Mouse (Mus musculus) neutrophil, adult 59 days (primary cell): Measurements from ENCODE around the gene Vipr1. TPM values are rescaled to one million over a fixed set of nuclear protein-coding genes. Genes with fewer than 3 reads are reported as not detected.

ENCODE experiments used
- total RNA-seq, 2 experiments: library from RNA; stranded (reverse); gene quantifications; 1 replicate in 1 of 2; 2 replicates in 1 of 2; pipeline ENCODE4 v1.2.4; 2023

The Vipr1 gene
- 1 to 10 TPM in 1 of 2 experiments, under 1 TPM in 1; 0.33 to 1.7 TPM for total RNA-seq

DNA sequence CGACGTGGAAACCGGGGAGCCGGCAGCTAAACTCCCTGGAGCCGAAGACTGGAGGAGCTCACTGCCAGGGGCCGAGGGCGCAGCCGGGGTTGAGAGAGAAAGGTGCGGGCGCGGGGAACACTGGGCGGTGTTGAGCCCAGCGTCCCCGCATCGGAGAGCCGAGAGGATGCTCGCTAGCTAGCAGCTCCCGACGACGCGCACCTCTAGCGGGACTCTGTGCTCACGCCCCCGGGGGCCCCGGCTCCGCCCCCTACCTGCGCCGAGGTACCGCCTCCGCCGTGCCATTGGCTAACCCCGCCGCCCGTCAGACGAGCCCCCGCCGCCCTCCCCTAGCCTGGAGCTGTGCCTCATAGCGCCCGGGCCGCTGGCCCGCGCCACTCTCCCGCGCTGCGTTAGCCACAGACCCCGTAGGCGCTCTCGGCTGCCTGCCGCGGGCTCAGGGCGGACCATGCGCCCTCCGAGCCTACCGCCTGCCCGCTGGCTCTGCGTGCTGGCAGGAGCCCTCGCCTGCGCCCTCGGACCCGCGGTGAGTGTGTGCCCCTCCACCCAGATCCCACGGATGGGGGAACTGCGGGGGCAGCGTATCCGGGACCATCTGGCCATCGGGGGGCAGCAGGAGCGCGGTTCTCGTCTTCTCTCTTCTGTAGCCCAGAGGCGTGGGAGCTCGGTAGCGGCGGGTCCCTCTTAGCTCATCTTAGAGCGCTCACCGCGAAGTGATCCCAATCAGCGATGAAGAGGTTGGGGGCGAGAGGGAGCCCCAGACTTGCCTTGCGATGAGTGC is at the start of gene Vipr1:
TSS of gene Vipr1 (plus strand) at position 316 of the 781 bp plus-strand sequence.

DNA sequence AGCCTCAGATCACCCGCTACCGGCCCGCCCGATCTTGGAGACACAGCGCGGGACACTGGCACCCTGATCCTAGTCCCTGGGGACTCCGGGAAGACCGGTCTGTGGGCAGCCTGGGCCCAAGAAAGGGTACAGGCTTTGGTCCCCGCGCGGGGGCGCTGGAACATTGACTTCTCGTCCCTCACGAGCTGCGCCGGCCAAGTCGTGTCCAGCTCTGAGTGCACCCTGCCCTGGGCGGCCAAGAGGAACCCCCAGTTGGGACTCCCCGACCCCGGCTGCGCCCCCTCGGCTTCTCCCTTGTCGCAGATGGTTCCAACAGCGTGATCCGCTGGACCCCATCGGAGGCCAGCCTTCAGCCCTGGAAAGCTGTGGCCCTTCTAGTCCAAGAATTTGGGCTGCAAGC is 515 bp upstream of the Vipr1 start, which contains the start of gene Lyzl4:
TSS of gene Lyzl4 (minus strand) at position 96 of the 400 bp plus-strand sequence.

DNA sequence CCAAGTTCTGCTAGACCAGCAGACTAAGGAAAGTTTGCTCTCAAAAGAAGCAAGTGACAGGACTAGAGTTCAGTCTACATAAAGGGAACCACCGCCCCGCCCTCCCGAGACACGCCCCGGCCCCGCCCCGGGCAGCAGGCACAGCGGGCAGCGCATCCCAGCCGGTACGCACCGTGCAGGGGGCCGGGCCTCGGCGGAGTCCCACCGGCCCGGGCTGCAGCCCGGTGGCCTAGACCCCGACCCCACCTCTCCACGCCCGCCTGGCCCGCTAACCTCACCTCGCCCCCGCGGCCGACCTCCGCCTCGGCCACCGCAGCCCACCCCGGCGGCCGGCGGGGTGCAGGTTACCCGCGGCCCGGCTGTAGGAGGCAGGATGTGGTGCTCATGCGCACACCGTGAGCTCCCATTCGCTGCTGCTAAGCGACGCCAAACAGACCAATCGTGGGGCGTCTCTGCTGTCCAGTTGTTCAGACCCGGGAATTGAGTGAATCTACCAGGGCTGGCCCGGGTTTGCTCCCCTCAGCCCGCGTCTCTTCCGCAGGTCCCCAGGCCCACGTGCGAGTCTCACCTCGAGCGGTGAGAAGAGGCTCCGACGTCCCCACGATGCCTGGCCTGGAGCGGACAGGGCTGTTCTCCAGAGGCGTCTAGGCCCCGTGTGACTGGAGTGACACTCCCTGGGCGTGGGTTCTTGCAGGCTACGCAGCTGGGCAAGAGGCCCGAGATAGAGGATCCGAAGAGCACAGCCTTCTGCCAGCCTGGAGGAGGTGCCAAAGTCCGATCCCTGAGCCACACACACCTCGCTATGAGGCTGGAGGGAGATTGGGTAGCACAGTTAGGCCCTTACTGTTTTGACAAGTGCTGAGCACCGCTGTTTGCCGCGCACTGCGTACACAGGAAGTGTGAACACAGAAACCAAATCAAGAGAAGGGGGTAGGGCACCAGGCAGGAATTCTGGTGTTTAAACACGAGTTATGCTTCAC is 62.4 kb downstream of the Vipr1 start, which contains the start of gene Sec22c:
TSS of gene Sec22c (minus strand) at position 845 of the 980 bp plus-strand sequence.

DNA sequence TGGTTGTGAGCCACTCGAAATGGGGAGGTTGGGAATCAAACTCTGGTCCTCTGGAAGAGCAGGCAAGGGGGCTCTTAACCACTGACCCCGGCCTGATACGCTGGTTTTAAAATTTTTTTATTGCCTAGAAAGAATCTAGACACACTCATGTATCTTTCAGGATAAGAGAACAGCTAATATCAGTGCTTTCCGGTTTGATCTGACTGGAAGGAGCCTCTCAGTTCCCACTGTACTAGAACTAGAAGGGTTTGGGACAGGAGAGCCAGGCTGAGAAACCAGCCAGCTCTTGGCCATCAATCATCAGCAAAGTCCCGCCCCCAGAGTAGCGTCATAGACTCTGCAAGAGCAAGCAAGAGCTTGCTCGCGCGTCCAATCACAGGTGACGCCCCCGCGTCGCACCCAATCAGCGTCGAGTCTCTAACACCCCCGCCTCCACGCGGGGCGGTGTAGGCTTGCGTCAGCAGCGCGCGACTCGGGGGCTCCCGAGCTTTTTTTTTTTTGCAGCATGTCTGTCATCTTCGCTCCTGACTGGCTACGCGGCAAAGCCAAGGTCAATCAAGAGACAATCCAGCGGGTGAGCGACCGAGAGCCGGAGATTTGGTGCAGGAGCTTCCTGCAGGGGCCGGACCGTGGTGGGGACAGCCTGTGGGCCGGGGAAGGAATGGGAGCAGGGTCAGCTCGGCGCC is 67.5 kb downstream of the Vipr1 start, which contains the start of gene Ss18l2:
TSS of gene Ss18l2 (plus strand) at position 432 of the 686 bp plus-strand sequence.

DNA sequence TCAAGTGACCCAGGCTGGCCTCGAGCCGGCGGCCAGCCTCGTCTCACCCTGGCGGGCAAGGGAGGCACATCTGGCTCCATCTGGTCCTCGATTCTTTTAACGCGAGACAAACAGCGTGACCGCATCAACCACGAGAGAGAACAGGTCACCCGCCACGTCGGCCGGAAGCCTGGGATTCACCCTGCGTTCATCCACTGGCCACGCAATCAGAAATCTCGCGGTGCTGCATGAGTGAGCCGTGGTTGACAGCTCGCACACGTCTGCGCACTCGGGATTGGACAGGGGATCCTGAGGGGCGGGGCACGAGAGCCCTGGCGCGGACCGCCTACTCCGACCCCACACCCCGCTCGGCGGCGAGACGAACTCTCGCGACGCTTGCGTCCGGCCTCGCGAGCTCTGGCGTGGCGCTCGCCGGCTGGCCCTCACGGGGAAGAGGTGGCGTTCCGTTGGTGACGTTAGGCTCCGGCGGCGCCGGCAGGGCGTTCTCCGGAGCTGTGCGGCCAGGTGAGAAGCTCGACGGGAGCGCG is 76.3 kb downstream of the Vipr1 start, which contains the start of gene Nktr:
TSS of gene Nktr (plus strand) at position 378 of the 527 bp plus-strand sequence.

Other genes with a start within 250 kb of the Vipr1 start
- not detected for gene Cck, start 147.0 kb upstream of the Vipr1 start, total RNA-seq
- not detected for gene Lyzl4, start 620 bp upstream of the Vipr1 start, total RNA-seq
- 10 to 100 TPM; 28.1 to 36.0 TPM for gene Sec22c, start 62.8 kb downstream of the Vipr1 start, total RNA-seq
- 10 to 100 TPM; 16.4 to 21.6 TPM for gene Ss18l2, start 67.6 kb downstream of the Vipr1 start, total RNA-seq
- gene Nktr, start 76.5 kb downstream of the Vipr1 start, total RNA-seq: 100 to 1,000 TPM; 174 to 197 TPM
- gene Zfp651, start 116.6 kb downstream of the Vipr1 start, total RNA-seq: under 1 TPM; 0.24 to 0.29 TPM
- not detected for gene Klhl40, start 134.9 kb downstream of the Vipr1 start, total RNA-seq
- not detected for gene Hhatl, start 149.8 kb downstream of the Vipr1 start, total RNA-seq
- under 1 TPM in 1 of 2 experiments, not detected in 1; 0.15 TPM for gene Ccdc13, start 196.7 kb downstream of the Vipr1 start, total RNA-seq
- gene Higd1a, start 215.6 kb downstream of the Vipr1 start, total RNA-seq: 10 to 100 TPM; 31.9 to 32.1 TPM